Mouse (Mus musculus) megakaryocyte progenitor cell, adult 5-6 weeks (primary cell): ENCODE results near the gene Trim2. TPM values are rescaled to one million over a fixed set of nuclear protein-coding genes. Genes with fewer than 3 reads are reported as not detected.

Experiments used
- total RNA-seq, 2 experiments: library from RNA; stranded (forward) in 1 of 2; stranded (reverse) in 1 of 2; fragments of 157-497, 149-512 nt in 1 of 2; fragments of 200-1000 nt in 1 of 2; gene quantifications; 2 replicates each; pipeline versions ENCODE4 v1.2.3 to v1.2.4; 2015 to 2017

Gene Trim2
- total RNA-seq, 2 experiments from 2014 or later = 0.46 to 1.5 TPM

Other genes starting within 250 kb of the Trim2 start
- 34.4 and 37.2 TPM in 2 replicates for gene Mnd1, start 151.1 kb downstream of the Trim2 start, total RNA-seq (2015)
- 38.1 and 43.0 TPM in 2 replicates for gene Mnd1, start 151.1 kb downstream of the Trim2 start, total RNA-seq (2017)
- gene Gm6525, start 132.8 kb downstream of the Trim2 start, total RNA-seq (2015) = 0.27 TPM in 1 of 2 replicates, not detected in the other
- 0.54 and 1.1 TPM in 2 replicates for gene Gm6525, start 132.8 kb downstream of the Trim2 start, total RNA-seq (2017)
- gene Fhdc1, start 173.6 kb upstream of the Trim2 start, total RNA-seq (2015) = 0.22 and 2.2 TPM in 2 replicates
- gene Fhdc1, start 173.6 kb upstream of the Trim2 start, total RNA-seq (2017) = 0.74 and 0.79 TPM in 2 replicates